Mouse (Mus musculus) forebrain, embryonic 11.5 days (tissue): ENCODE measurements around the gene Gemin6. TPM values are rescaled to one million over a fixed set of nuclear protein-coding genes. Genes with fewer than 3 reads are reported as not detected.
"Not testable (repeated sequence)": the region's sequence is repeated elsewhere in the genome, so short reads cannot be mapped to it uniquely, and the experiment has no call there.

Experiments used
- ATAC-seq: fragments of 200-750 bp; cut with Nextera tagmentation; replicated peaks from 2 replicates; pipeline ENCODE4 v1.8.0; 2017; ENCODE audit warnings: moderate TSS enrichment; ENCODE audit not compliant: low FRiP score
- DNase-seq: peaks from one replicate; pipeline ENCODE4 v3.0.0-alpha.2; 2017; ENCODE audit warnings: low spot score
- H3K27ac ChIP-seq: fragments of 300-500 bp; sonication (generic); 2 replicates; pipeline ENCODE4 v1.5.1; 2014; ENCODE audit warnings: low read depth, low read length
- H3K27me3 ChIP-seq: fragments of 300-500 bp; sonication (generic); 2 replicates; pipeline ENCODE4 v1.6.1; 2014; ENCODE audit warnings: mild to moderate bottlenecking, low read length, mixed read lengths; ENCODE audit not compliant: control insufficient read depth, insufficient read depth
- H3K36me3 ChIP-seq: fragments of 300-500 bp; sonication (generic); 2 replicates; pipeline ENCODE4 v1.6.1; 2014; ENCODE audit warnings: mild to moderate bottlenecking, low read length, moderate library complexity, mixed read lengths; ENCODE audit not compliant: control insufficient read depth, insufficient read depth
- H3K4me1 ChIP-seq: fragments of 300-500 bp; sonication (generic); replicated peaks from 2 replicates; pipeline ENCODE4 v1.6.1; 2014; ENCODE audit warnings: low read length, mixed read lengths; ENCODE audit not compliant: control insufficient read depth, insufficient read depth
- H3K4me2 ChIP-seq: fragments of 300-500 bp; sonication (generic); 2 replicates; pipeline ENCODE4 v1.6.1; 2014; ENCODE audit warnings: low read depth, mild to moderate bottlenecking, low read length, moderate library complexity, mixed read lengths; ENCODE audit not compliant: severe bottlenecking
- H3K4me3 ChIP-seq: fragments of 300-500 bp; sonication (generic); 2 replicates; pipeline ENCODE4 v1.5.1; 2014; ENCODE audit warnings: low read depth, low read length
- H3K9ac ChIP-seq: fragments of 300-500 bp; sonication (generic); 2 replicates; pipeline ENCODE4 v1.6.1; 2014; ENCODE audit warnings: low read length
- H3K9me3 ChIP-seq: fragments of 300-500 bp; sonication (generic); 2 replicates; pipeline ENCODE4 v1.6.1; 2016; ENCODE audit warnings: low read length, mixed read lengths; ENCODE audit not compliant: control insufficient read depth
- WGBS: fragments of 180-500 bp; shearing (Covaris S2); extraction: QIAGEN DNeasy Blood & Tissue Kit; methylation state at CpG from one replicate; pipeline ENCODE4 v1.1.7; 2014; 5-methylcytosine and 5-hydroxymethylcytosine counted together
- polyA plus RNA-seq: library from polyadenylated mRNA; unstranded; fragments of >200 nt; fragmentation: Nextera tagmentation; extraction: Ambion mirVana; gene quantifications from 2 replicates; pipeline ENCODE4 v1.2.1, GENCODE M21; 2014

Gene Gemin6
- polyA plus RNA-seq, 1 experiment from 2014 or later, result 53.9 TPM

GRCm38 (mm10) chr17:80193075-80193474, 31.2 kb upstream of the Gemin6 start:
- H3K4me3 ChIP-seq, result no peak overlapping the region
- no peak overlapping the region for H3K4me2 ChIP-seq
- no peaks in the 10 kb centered on the region; the same call in 1 of the 2 replicates for H3K36me3 ChIP-seq
- no peak overlapping the region for H3K27ac ChIP-seq
- H3K9ac ChIP-seq, result no peak overlapping the region
- no peaks in the 10 kb centered on the region for H3K27me3 ChIP-seq
- no peak for ATAC-seq
- H3K4me1 ChIP-seq, result no peaks in the 10 kb centered on the region
- H3K9me3 ChIP-seq, result no peaks in the 10 kb centered on the region
- no peak for DNase-seq
- WGBS, result 71% methylated on average over 5 of the region's 5 CpGs

GRCm38 (mm10) chr17:80199160-80199778, 25.0 kb upstream of the Gemin6 start:
- DNase-seq (no peak), ATAC-seq (peak; percentile 56)
- H3K27ac ChIP-seq, result no peak overlapping the region
- H3K36me3 ChIP-seq, result peaks cover 14% of the 10 kb centered on the region; the same call in 1 of the 2 replicates
- H3K9ac ChIP-seq, result no peak overlapping the region
- H3K9me3 ChIP-seq, result no peaks in the 10 kb centered on the region
- H3K4me3 ChIP-seq, result no peak overlapping the region
- 85% methylated on average over 3 of the region's 3 CpGs for WGBS
- no peaks in the 10 kb centered on the region for H3K4me1 ChIP-seq
- H3K27me3 ChIP-seq, result no peaks in the 10 kb centered on the region
- no peak overlapping the region for H3K4me2 ChIP-seq

DNA sequence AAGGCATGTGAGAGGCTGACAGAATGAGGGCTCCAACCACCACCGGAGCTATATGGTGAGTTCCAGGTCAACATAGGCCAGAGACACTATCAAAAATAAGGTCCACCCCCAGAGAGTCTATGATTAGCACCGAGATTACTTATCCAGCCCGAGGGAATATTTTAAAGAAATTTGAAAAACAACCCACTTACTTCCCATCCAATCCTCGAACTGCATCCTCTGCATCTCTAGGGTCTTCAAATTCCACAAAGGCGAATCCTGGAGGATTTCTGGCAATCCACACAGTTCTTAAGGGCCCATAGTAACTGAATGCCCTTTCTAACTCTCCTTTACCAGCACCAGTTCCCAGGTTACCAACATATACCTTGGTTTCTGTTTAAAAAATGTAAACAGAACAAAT, 18.6 kb upstream of the Gemin6 start:
- no peaks in the 10 kb centered on the region for H3K27me3 ChIP-seq
- H3K27ac ChIP-seq, result no peak overlapping the region
- DNase-seq (no peak), ATAC-seq (no peak)
- peaks cover 13% of the 10 kb centered on the region; the same call in 1 of the 2 replicates for H3K36me3 ChIP-seq
- H3K4me2 ChIP-seq, result peak overlapping the region; percentile 88
- no peaks in the 10 kb centered on the region for H3K9me3 ChIP-seq
- H3K4me3 ChIP-seq, result peak overlapping the region; percentile 98
- 51% methylated on average over 5 of the region's 5 CpGs for WGBS
- peak overlapping the region; percentile 98 for H3K9ac ChIP-seq
- H3K4me1 ChIP-seq, result peaks cover 4% of the 10 kb centered on the region; the same call in 1 of the 2 replicates

- WGBS, result under 1% methylated on average over 33 of the region's 36 CpGs
- peak overlapping the region; percentile 98 for H3K27ac ChIP-seq
- no peaks in the 10 kb centered on the region for H3K9me3 ChIP-seq
- H3K27me3 ChIP-seq, result no peaks in the 10 kb centered on the region
- H3K36me3 ChIP-seq, result peaks cover 11% of the 10 kb centered on the region; the same call in 1 of the 2 replicates
- peaks cover 4% of the 10 kb centered on the region; the same call in 1 of the 2 replicates for H3K4me1 ChIP-seq
- DNase-seq (peak; percentile 79), ATAC-seq (peak; percentile 71)
- H3K4me2 ChIP-seq, result peak overlapping the region; percentile 88
- peak overlapping the region; percentile 98 for H3K4me3 ChIP-seq
- peak overlapping the region; percentile 98 for H3K9ac ChIP-seq
Observed at GRCm38 (mm10) chr17:80206301-80206670, 18.0 kb upstream of the Gemin6 start.

- under 1% methylated on average over 85 of the region's 95 CpGs for WGBS
- H3K36me3 ChIP-seq, result peaks cover 11% of the 10 kb centered on the region; the same call in 1 of the 2 replicates
- peak; percentile 99 for DNase-seq
- H3K27me3 ChIP-seq, result no peaks in the 10 kb centered on the region
- H3K4me1 ChIP-seq, result peaks cover 4% of the 10 kb centered on the region; the same call in 1 of the 2 replicates
- H3K4me2 ChIP-seq, result peak within 1 kb of the TSS; percentile 88
- peak within 1 kb of the TSS; percentile 98 for H3K4me3 ChIP-seq
- H3K9ac ChIP-seq, result peak within 1 kb of the TSS; percentile 98
- peak within 1 kb of the TSS; percentile 98 for H3K27ac ChIP-seq
- peak; percentile 92 for ATAC-seq
- H3K9me3 ChIP-seq, result no peaks in the 10 kb centered on the region
Observed at GRCm38 (mm10) chr17:80206671-80207581, 17.3 kb upstream of the Gemin6 start, which contains the start of the genes Srsf7 and Ttc39d. TSS of gene Srsf7 (minus strand) at chr17:80207307. TSS of gene Ttc39d (plus strand) at chr17:80207460.

GRCm38 (mm10) chr17:80213998-80214397, 10.2 kb upstream of the Gemin6 start:
- ATAC-seq, H3K4me2 ChIP-seq, H3K36me3 ChIP-seq, H3K9ac ChIP-seq, H3K27me3 ChIP-seq, H3K4me1 ChIP-seq, DNase-seq, H3K9me3 ChIP-seq, H3K27ac ChIP-seq, H3K4me3 ChIP-seq: not testable (repeated sequence)
- 92% methylated on average over 4 of the region's 4 CpGs for WGBS

GRCm38 (mm10) chr17:80220131-80220530, 4.1 kb upstream of the Gemin6 start:
- H3K27me3 ChIP-seq, result no peaks in the 10 kb centered on the region
- H3K4me1 ChIP-seq, result no peaks in the 10 kb centered on the region
- no peak overlapping the region for H3K9ac ChIP-seq
- no peaks in the 10 kb centered on the region for H3K36me3 ChIP-seq
- 75% methylated on average over 2 of the region's 2 CpGs for WGBS
- H3K27ac ChIP-seq, result no peak overlapping the region
- H3K9me3 ChIP-seq, result no peaks in the 10 kb centered on the region
- ATAC-seq, result no peak
- H3K4me3 ChIP-seq, result no peak overlapping the region
- DNase-seq, result no peak
- H3K4me2 ChIP-seq, result no peak overlapping the region

GRCm38 (mm10) chr17:80221202-80221601, 3.0 kb upstream of the Gemin6 start:
- ATAC-seq, result no peak
- H3K4me2 ChIP-seq, result no peak overlapping the region
- WGBS, result 71% methylated on average over 9 of the region's 9 CpGs

More at GRCm38 (mm10) chr17:80221202-80221601, 3.0 kb upstream of the Gemin6 start:
- H3K27me3 ChIP-seq, result no peaks in the 10 kb centered on the region
- DNase-seq, result no peak
- H3K9ac ChIP-seq, result no peak overlapping the region
- no peak overlapping the region for H3K27ac ChIP-seq
- H3K4me3 ChIP-seq, result no peak overlapping the region
- H3K9me3 ChIP-seq, result no peaks in the 10 kb centered on the region
- no peaks in the 10 kb centered on the region for H3K36me3 ChIP-seq
- H3K4me1 ChIP-seq, result no peaks in the 10 kb centered on the region
